Mouse (Mus musculus) v-Abl transformed pro-B cells (cell line): Measurements from ENCODE around the gene Myo5c.

Experiments
- in situ Hi-C, 2 experiments: fragments of 400-800 bp; cut with MboI; formaldehyde crosslinking; loops; one replicate each; pipeline ENCODE4 v1.15.1; 2025; ENCODE audit not compliant: unreplicated experiment in 2 of 2

Myo5c gene

GRCm38 (mm10) chr9:75231841-75232746 lies at the start of gene Myo5c:
Gene Myo5c (plus strand): TSS chr9:75232020.
- in situ Hi-C loops, result no loop called here

DNA sequence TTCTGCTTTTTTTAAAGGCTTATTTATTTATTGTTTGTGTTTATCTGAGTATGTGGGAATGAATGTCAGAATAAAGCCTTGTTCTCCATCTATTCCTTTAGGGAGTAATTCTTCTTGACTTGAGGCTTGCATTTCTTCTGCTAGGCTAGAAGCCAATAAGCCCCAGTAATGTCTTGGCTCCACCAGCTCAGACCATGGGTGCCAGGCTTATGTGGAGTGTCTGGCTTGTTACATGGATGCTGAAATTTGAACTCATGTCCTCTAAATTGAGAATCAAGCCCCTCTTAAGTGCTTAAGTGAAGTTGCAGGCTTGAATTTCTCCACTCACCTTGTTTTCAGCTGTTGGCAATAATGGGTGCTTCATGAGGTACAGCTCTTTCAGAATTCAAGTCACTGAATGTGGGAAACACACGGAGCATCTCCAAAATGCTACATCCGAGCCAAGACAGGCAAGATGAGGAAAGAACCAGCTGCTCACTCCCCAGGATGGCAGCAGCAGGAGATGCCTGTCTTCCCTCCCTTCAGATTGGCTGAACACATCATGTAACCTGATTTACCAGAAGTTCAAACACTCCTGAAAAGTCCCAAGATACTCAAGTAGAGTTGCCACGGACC lies 44.1 kb upstream of the Myo5c start:
- in situ Hi-C loops, result no loop called here

DNA sequence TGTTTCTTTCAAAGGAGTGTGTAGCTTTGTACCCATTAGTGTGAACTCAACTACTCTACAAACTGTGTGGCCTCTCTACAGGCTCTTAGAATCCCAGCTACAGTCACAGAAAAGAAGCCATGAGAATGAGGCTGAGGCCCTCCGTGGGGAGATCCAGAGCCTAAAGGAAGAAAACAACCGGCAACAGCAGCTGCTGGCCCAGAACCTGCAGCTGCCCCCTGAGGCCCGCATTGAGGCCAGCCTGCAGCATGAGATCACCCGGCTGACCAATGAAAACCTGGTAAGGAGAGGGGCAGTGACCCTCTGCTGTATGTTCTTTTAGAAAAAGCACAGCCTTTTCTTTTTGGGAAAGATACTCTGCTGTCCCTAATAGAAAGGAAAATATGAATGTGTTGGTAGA lies 38.0 kb upstream of the Myo5c start:
- in situ Hi-C loops, result no loop called here

DNA sequence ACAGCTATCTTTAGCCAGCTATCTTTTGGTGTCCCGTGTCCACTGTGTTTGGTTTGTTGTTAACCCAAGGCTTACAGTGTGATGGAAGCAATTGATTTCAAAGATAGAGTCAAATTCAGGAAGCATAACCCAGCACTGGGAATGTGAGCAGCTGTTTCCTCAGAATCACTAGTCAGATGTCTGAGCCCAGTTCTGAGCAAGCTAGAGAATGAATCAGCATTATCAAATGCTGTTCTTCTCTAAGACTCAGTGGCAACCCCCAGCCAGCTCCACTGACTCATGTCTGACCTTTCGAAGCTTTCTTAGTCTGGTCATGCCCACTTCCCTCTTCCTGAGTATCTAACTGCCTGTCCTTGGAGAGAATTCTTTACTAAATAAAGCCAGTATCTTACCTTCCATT lies 35.5 kb upstream of the Myo5c start:
- in situ Hi-C loops, result no loop called here

GRCm38 (mm10) chr9:75197297-75197696 lies 34.5 kb upstream of the Myo5c start:
- in situ Hi-C loops, result no loop called here

DNA sequence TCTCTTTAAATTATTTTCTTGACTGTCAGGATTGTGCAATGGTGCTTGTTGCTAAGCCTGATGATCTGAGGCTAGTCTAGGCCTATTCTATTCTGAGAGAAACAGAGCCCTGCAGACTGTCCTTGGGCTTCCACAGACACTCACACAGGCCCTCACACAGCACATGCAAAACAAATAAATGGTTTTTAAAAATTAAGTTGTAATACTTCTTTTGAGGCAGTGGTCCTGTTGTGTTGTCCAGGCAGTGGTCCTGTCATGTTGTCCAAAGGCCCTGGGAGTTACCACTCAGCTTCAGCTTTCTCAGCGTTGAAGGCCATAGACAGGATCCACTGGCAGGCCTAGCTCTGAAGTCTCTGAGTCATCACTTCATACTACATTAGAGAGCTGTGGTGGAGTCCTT lies 30.3 kb upstream of the Myo5c start:
- in situ Hi-C loops, result loop anchor here in 1 of 2 experiments (5.0 kb wide), 1 partner anchor 149 kb away; no protein-coding TSS in a partner anchor

- in situ Hi-C loops, result loop anchor here in 1 of 2 experiments (5.0 kb wide), 1 partner anchor 150 kb away; no protein-coding TSS in a partner anchor
These were observed 29.8 kb upstream of the Myo5c start for GRCm38 (mm10) chr9:75202036-75202435.

DNA sequence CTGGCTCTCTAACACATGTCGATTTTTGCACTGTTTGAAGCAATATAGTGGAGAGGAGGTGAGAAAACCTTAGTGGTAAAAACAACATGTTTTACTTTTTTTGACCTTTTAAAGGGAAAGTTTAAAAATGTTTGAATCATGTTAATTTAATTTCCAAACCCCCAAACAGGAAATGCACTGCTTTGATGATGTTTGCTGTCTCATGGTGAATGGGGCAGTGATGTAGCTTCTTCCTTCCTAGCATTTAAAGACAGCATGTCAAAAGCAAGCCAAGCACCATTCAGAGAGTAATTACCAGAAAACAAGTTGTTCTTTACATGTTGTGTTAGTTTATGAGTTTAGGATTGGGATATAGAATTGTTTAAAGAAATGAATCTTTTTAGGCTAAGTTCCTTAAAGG lies 22.6 kb upstream of the Myo5c start:
- in situ Hi-C loops, result loop anchor here in 1 of 2 experiments (5.0 kb wide), 1 partner anchor 48 kb away; no protein-coding TSS in a partner anchor

GRCm38 (mm10) chr9:75210269-75210668 lies 21.6 kb upstream of the Myo5c start:
- in situ Hi-C loops, result no loop called here

- in situ Hi-C loops, result no loop called here
These were observed 16.9 kb upstream of the Myo5c start for GRCm38 (mm10) chr9:75214743-75215413.

DNA sequence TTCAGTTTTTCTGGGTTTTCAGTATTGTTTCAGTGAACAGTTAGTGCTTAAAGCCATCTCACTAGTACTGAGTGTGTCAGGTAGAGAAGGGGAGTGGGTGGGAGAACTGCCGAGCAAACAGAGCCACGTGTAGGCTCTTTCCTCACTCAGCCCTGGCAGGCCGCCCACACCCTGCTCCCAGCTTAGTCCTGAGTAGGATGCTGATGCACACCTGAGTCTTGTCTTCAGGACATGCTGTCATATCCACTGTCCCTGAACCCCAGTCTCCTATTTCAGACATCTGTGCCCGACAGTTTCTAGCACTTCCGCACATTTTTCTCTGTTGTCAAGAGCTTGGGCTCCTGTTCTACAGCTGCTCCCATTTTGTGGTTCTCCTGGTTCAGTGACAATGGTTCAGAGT lies 11.9 kb upstream of the Myo5c start:
- in situ Hi-C loops, result no loop called here

GRCm38 (mm10) chr9:75221420-75222287 lies 10.2 kb upstream of the Myo5c start:
- in situ Hi-C loops, result no loop called here

- in situ Hi-C loops, result no loop called here
These were observed 1.0 kb downstream of the Myo5c start for GRCm38 (mm10) chr9:75232860-75233259.

DNA sequence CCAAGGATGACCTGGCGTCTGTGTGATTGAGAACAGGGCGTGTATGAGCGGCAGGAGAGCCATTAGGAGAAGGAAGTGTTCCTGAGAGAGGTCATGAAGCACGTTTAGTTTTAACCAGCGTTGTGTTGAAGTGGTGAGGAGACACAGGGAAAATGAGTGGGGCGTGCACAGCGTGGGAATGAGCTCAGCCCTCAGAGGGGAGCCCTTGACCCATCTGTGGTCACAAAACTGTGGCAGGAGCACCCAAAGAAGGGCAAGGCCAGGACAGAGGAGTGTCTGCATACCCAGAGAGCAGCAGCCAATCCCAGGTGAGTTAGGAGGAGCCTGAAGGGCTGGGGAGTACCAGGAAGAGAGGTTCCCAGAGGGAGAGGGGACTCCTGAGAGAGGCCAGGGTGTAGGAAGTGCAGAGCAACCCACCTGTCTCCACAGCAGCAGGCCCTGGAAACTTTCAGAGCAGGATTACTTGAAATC lies 2.5 kb downstream of the Myo5c start:
- in situ Hi-C loops, result no loop called here

DNA sequence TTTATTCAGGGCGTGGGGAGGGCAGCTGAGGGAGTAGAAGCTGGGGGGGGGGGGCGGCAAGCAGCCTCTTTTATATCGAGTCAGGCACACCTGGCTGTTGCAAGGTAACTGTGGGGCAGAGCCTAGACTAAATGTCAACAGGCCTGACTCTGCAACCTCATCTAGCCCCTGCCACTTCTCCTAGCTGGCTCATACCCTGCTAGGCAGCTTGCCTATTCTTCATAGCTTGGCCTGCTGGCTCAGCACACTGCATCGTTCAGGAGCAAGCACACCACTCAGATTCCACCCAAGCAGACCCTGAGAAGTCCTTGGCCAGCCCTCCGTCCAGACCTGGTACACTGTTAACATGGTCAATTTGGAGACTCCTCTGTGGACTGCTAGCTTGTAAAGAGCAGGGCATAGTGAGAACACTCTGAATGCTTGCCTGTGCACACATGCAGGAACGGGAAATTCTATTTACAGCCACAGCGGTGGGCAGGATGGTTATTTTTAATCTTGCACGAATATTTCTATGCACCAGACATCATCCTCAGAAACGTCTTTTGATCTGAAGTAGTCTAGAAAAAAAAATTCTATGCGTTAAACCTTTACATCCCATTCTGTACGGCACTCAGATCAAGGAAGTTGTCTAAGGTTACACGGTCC lies 3.3 kb downstream of the Myo5c start:
- in situ Hi-C loops, result no loop called here

- in situ Hi-C loops, result no loop called here
These were observed 3.9 kb downstream of the Myo5c start for GRCm38 (mm10) chr9:75235696-75236095.

GRCm38 (mm10) chr9:75236416-75237308 lies 4.8 kb downstream of the Myo5c start:
- in situ Hi-C loops, result no loop called here

DNA sequence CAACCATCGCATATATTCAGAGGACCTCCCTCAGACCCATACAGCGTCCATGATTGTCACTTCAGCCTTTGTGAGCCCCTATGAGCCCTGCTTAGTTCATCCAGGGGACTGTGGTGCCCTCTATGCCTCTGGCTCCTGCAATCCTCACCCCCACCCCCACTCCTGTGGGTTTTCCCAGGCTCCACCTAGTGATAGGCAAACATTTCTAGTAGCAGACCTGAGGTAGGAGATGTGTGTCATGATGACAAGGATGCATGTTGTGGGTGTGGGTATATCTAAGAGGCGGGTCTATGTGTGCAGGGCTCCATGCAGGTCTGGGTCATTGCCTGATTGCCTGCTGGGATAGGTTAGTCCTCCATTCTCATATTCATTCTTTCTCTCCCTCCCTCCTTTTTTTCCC lies 6.4 kb downstream of the Myo5c start:
- in situ Hi-C loops, result no loop called here

DNA sequence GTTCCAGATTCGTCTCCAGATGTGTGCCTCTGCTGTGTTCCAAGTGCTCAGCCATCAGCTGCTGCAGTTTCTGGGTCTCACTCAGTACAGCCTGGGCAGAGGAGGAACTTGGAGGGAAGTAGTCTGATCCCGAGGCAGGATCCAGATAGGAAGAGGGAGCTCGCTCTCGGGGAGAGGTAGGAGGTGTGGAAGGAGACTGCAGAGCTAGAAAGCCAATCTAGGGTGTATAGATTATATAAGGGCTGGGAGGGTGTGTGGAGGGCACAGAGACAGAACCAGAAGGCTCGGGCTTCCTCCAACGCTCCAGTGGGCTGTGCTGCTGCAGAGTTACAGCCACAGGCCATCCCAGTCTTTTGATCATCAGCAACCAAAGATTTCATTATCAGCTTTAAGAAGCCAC lies 11.2 kb downstream of the Myo5c start:
- in situ Hi-C loops, result no loop called here
